Mouse (Mus musculus) heart, embryonic 16.5 days (tissue): ENCODE data around the gene Rxfp2. TPM values are rescaled to one million over a fixed set of nuclear protein-coding genes. Genes with fewer than 3 reads are reported as not detected.
A peak's percentile ranks its signal among the peaks of the same experiment; 100 is the strongest.

Source experiments
- ATAC-seq: fragments of 200-750 bp; cut with Nextera tagmentation; replicated peaks from 2 replicates; pipeline ENCODE4 v1.8.0; 2017; ENCODE audit warnings: moderate number of reproducible peaks; ENCODE audit not compliant: insufficient read depth, low FRiP score; ENCODE audit errors: extremely low read depth
- H3K27ac ChIP-seq: fragments of 300-500 bp; sonication (generic); 2 replicates; pipeline ENCODE4 v1.5.1; 2014; ENCODE audit warnings: mild to moderate bottlenecking, low read length, control low read depth, moderate library complexity
- H3K27me3 ChIP-seq: fragments of 300-500 bp; sonication (generic); 2 replicates; pipeline ENCODE4 v1.6.1; 2014; ENCODE audit warnings: low read length, mixed read lengths; ENCODE audit not compliant: control insufficient read depth, insufficient read depth
- H3K36me3 ChIP-seq: fragments of 300-500 bp; sonication (generic); 2 replicates; pipeline ENCODE4 v1.6.1; 2014; ENCODE audit not compliant: control insufficient read depth, insufficient read depth
- H3K4me1 ChIP-seq: fragments of 300-500 bp; sonication (generic); 2 replicates; pipeline ENCODE4 v1.6.1; 2014; ENCODE audit warnings: low read length, mixed read lengths; ENCODE audit not compliant: control insufficient read depth, insufficient read depth
- H3K4me2 ChIP-seq: fragments of 300-500 bp; sonication (generic); 2 replicates; pipeline ENCODE4 v1.6.1; 2014; ENCODE audit warnings: low read depth, mild to moderate bottlenecking, control low read depth, low read length
- H3K4me3 ChIP-seq: fragments of 300-500 bp; sonication (generic); 2 replicates; pipeline ENCODE4 v1.5.1; 2014; ENCODE audit warnings: mild to moderate bottlenecking, control low read depth, low read length
- H3K9ac ChIP-seq: fragments of 300-500 bp; sonication (generic); 2 replicates; pipeline ENCODE4 v1.6.1; 2014; ENCODE audit warnings: low read length, control low read depth
- H3K9me3 ChIP-seq: fragments of 300-500 bp; sonication (generic); replicated peaks from 2 replicates; pipeline ENCODE4 v1.6.1; 2016; ENCODE audit warnings: low read length; ENCODE audit not compliant: control insufficient read depth
- WGBS: fragments of 180-500 bp; shearing (Covaris S2); extraction: QIAGEN DNeasy Blood & Tissue Kit; methylation state at CpG from one replicate; pipeline ENCODE4 v1.1.7; 2014; 5-methylcytosine and 5-hydroxymethylcytosine counted together
- polyA plus RNA-seq: library from polyadenylated mRNA; unstranded; fragments of >200 nt; fragmentation: Nextera tagmentation; extraction: Ambion mirVana; gene quantifications from 2 replicates; pipeline ENCODE4 v1.2.1, GENCODE M21; 2015

Rxfp2 gene
- polyA plus RNA-seq, 1 experiment from 2014 or later: 0.21 TPM

DNA sequence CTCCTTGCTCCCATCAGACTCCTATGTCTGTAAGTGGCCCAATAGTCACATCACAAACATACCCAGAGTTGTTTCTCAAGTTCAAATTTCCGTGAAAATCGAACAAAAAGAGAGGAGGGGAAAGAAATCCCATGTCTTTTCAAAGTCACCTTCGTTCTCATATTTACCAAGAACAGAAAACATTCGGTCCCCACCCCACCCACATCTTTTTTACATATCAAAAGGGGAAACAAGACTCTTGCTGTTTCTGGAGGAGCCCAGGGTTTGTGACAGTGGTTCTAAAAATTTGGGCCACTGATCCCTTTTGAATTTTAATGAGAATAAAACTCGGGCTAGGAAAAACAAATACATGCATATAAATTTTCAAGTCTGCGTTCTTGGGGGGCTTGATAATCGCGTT is 92.8 kb downstream of the Rxfp2 start:
- H3K4me1 ChIP-seq: peaks cover 17% of the 10 kb centered on the region
- no peak for ATAC-seq
- 47% methylated on average over 8 of the region's 8 CpGs for WGBS

GRCm38 (mm10) chr5:150114007-150114406 is 95.5 kb downstream of the Rxfp2 start:
- WGBS: 80% methylated on average over 7 of the region's 7 CpGs
- Histone ChIP-seq H3K27ac (no peak overlapping the region), H3K9ac (no peak overlapping the region), H3K27me3 (no peaks in the 10 kb centered on the region), H3K4me1 (peaks cover 20% of the 10 kb centered on the region), H3K4me3 (no peak overlapping the region), H3K9me3 (peaks cover 3% of the 10 kb centered on the region; the same call in 1 of the 2 replicates), H3K4me2 (no peak overlapping the region), H3K36me3 (no peaks in the 10 kb centered on the region)
- ATAC-seq: no peak

More for the DNA sequence above, 92.8 kb downstream of the Rxfp2 start:
- Histone ChIP-seq H3K36me3 (no peaks in the 10 kb centered on the region), H3K27ac (no peak overlapping the region), H3K4me2 (no peak overlapping the region), H3K4me3 (no peak overlapping the region), H3K9ac (no peak overlapping the region), H3K9me3 (no peaks in the 10 kb centered on the region), H3K27me3 (no peaks in the 10 kb centered on the region)

DNA sequence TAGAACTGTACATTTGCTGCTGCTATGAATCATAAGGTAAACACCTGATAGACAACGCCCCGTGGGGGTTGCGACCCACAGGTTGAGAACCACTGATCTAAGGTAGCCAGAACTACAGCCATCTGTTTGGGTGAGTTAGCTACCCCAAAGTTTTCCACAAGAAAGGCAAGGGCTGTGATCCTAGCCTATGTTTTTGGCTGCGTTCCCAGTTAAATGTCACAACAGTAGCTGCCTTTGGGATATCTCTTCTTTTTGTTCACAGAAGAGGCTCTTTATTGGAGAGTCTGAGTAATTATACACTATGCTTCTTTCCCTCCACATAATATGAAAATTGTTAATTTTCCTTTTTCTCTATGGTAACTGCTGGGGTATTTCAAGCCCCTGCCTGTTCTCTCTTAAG is 96.3 kb downstream of the Rxfp2 start:
- H3K27me3 ChIP-seq: no peaks in the 10 kb centered on the region
- H3K4me1 ChIP-seq: peaks cover 26% of the 10 kb centered on the region
- no peak overlapping the region for H3K4me3 ChIP-seq
- H3K27ac ChIP-seq: peak overlapping the region; percentile 74
- H3K4me2 ChIP-seq: no peak overlapping the region
- peaks cover 3% of the 10 kb centered on the region; the same call in 1 of the 2 replicates for H3K9me3 ChIP-seq
- no peaks in the 10 kb centered on the region for H3K36me3 ChIP-seq
- no peak for ATAC-seq
- peak overlapping the region; percentile 7; the same call in 1 of the 2 replicates for H3K9ac ChIP-seq
- WGBS: 62% methylated on average over 4 of the region's 4 CpGs

DNA sequence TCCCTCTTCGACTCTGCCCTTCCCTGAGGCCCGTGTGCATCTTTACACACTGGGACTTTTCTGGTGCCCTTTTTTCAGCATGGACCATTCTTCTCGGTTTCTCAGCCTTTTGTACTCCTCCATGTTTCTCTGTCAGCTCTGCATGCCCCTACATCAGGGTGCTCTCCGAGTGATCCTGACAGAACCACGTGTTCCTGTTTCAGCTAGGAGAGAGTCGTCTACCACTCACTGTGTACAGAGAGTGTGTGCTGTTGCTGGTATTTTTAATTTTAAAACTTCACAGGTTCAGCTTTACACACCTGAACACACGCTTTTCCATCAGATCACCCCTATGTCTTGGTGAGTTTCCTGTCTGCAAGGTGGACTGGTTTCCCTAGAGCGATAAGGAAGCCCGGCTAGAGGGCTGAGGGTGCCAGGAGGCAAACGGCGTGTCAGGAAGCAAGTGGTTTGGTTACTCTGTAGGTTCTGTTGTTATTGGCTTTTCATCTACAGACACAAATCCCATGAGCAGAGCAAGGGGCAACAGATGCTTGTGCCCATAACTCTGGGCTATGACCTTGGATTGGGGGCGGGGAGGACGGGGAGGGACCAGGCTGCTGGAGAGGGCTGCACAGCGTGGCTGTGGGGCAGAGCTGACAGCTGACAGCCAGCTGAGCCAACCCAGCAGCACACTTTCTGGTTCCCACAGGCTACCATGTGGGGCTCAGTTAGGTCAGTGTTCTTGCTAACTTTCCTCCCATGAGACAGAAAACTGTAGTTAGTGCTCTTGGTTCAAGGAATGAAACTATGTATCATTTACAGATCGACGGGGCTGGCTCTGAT is 97.0 kb downstream of the Rxfp2 start:
- peak overlapping the region; percentile 12 for H3K9ac ChIP-seq
- peak; percentile 26; the same call in 1 of the 2 replicates for ATAC-seq
- peak overlapping the region; percentile 74 for H3K27ac ChIP-seq
- H3K9me3 ChIP-seq: peaks cover 3% of the 10 kb centered on the region; the same call in 1 of the 2 replicates
- H3K27me3 ChIP-seq: no peaks in the 10 kb centered on the region
- H3K4me3 ChIP-seq: no peak overlapping the region
- peak overlapping the region; percentile 32 for H3K4me2 ChIP-seq
- WGBS: 30% methylated on average over 16 of the region's 16 CpGs
- no peaks in the 10 kb centered on the region for H3K36me3 ChIP-seq
- H3K4me1 ChIP-seq: peaks cover 26% of the 10 kb centered on the region

- H3K36me3 ChIP-seq: no peaks in the 10 kb centered on the region
- peak overlapping the region; percentile 65 for H3K27ac ChIP-seq
- H3K4me3 ChIP-seq: no peak overlapping the region
- peaks cover 3% of the 10 kb centered on the region; the same call in 1 of the 2 replicates for H3K9me3 ChIP-seq
- 60% methylated on average over 9 of the region's 9 CpGs for WGBS
- ATAC-seq: no peak
- H3K27me3 ChIP-seq: no peaks in the 10 kb centered on the region
- peak overlapping the region; percentile 32 for H3K4me2 ChIP-seq
- H3K4me1 ChIP-seq: peaks cover 26% of the 10 kb centered on the region
- no peak overlapping the region for H3K9ac ChIP-seq
These were observed 97.9 kb downstream of the Rxfp2 start for GRCm38 (mm10) chr5:150116216-150116905.

DNA sequence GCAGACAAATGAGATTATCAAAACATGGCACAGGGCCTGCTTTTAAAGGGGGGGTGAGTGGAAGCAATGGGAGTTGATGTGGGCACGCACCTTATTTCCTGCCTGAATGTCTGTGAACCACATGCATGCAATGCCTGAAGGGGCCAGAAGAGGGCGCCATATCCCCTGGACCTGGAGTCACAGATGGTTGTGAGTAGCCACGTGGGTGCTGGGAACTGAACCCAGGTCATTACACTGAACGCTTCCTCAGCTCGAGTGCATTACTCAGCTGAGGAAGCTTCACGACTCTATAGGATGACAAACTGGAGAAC is 98.4 kb downstream of the Rxfp2 start:
- Histone ChIP-seq H3K4me3 (no peak overlapping the region), H3K4me1 (peaks cover 26% of the 10 kb centered on the region), H3K36me3 (no peaks in the 10 kb centered on the region), H3K27me3 (no peaks in the 10 kb centered on the region), H3K27ac (no peak overlapping the region), H3K9me3 (peaks cover 3% of the 10 kb centered on the region; the same call in 1 of the 2 replicates), H3K9ac (no peak overlapping the region), H3K4me2 (no peak overlapping the region)
- 81% methylated on average over 6 of the region's 6 CpGs for WGBS
- ATAC-seq: no peak

DNA sequence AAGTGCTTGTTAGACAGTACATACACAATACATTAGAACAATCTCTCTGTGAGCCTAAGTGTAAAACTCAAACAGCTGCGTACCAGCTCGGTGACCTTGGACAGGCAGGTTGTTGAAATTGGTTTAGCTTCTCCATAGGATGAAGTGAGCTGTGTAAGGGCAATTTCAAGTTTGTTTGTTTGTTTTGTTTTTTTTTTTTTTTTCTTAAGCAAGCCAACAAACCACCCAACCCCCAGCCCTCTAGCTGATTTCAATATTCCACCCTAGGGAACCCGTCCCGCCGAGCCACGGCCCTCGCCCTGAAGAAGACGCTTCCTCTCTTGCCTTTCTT is 99.6 kb downstream of the Rxfp2 start:
- Histone ChIP-seq H3K27ac (peak overlapping the region; percentile 81), H3K4me3 (peak overlapping the region; percentile 64), H3K4me2 (peak overlapping the region; percentile 79), H3K36me3 (no peaks in the 10 kb centered on the region), H3K9ac (peak overlapping the region; percentile 41; the same call in 1 of the 2 replicates), H3K27me3 (no peaks in the 10 kb centered on the region), H3K4me1 (peaks cover 26% of the 10 kb centered on the region), H3K9me3 (peaks cover 3% of the 10 kb centered on the region; the same call in 1 of the 2 replicates)
- WGBS: 15% methylated on average over 8 of the region's 8 CpGs
- no peak for ATAC-seq

GRCm38 (mm10) chr5:150118455-150119241 is 100.2 kb downstream of the Rxfp2 start, which contains the start of gene Fry:
Gene Fry, plus strand, starts transcription at chr5:150118645.
- peak within 1 kb of the TSS; percentile 64 for H3K4me3 ChIP-seq
- peaks cover 3% of the 10 kb centered on the region; the same call in 1 of the 2 replicates for H3K9me3 ChIP-seq
- H3K4me1 ChIP-seq: peaks cover 26% of the 10 kb centered on the region
- peak; percentile 99 for ATAC-seq
- under 1% methylated on average over 65 of the region's 68 CpGs for WGBS
- no peaks in the 10 kb centered on the region for H3K36me3 ChIP-seq
- H3K4me2 ChIP-seq: peak within 1 kb of the TSS; percentile 79
- peak within 1 kb of the TSS; percentile 81 for H3K27ac ChIP-seq
- H3K9ac ChIP-seq: peak within 1 kb of the TSS; percentile 74
- H3K27me3 ChIP-seq: no peaks in the 10 kb centered on the region
